Mouse (Mus musculus) embryo, embryonic 10.5 days (tissue): ENCODE measurements around the gene Cfl1.
A peak's percentile ranks its signal among the peaks of the same experiment; 100 is the strongest.

ENCODE experiments used
- DNase-seq: peaks from one replicate; pipeline ENCODE4 v3.0.0-alpha.2; 2015; ENCODE audit warnings: low spot score

The Cfl1 gene

GRCm38 (mm10) chr19:5465037-5465436, 25.2 kb upstream of the Cfl1 start:
- no peak for DNase-seq

GRCm38 (mm10) chr19:5466916-5467500, 23.2 kb upstream of the Cfl1 start:
- no peak for DNase-seq

GRCm38 (mm10) chr19:5468374-5468773, 21.9 kb upstream of the Cfl1 start, which contains the start of gene Ctsw:
Ctsw (minus strand) TSS chr19:5468507.
- DNase-seq: no peak

GRCm38 (mm10) chr19:5471846-5472245, 18.4 kb upstream of the Cfl1 start:
- DNase-seq: no peak

GRCm38 (mm10) chr19:5472857-5473256, 17.4 kb upstream of the Cfl1 start:
- no peak for DNase-seq

GRCm38 (mm10) chr19:5473720-5474119, 16.5 kb upstream of the Cfl1 start, which contains the start of gene Efemp2:
Efemp2 (plus strand) TSS chr19:5473954.
- peak; percentile 89 for DNase-seq

- DNase-seq: peak; percentile 49
Observed at GRCm38 (mm10) chr19:5474281-5475068, 15.8 kb upstream of the Cfl1 start.

- DNase-seq: peak; percentile 36
Observed at GRCm38 (mm10) chr19:5475069-5475714, 15.1 kb upstream of the Cfl1 start.

- DNase-seq: no peak
Observed at GRCm38 (mm10) chr19:5477004-5477667, 13.1 kb upstream of the Cfl1 start.

GRCm38 (mm10) chr19:5477668-5478300, 12.5 kb upstream of the Cfl1 start:
- DNase-seq: no peak

GRCm38 (mm10) chr19:5480016-5480415, 10.2 kb upstream of the Cfl1 start:
- no peak for DNase-seq

- DNase-seq: no peak
Observed at GRCm38 (mm10) chr19:5481398-5481797, 8.9 kb upstream of the Cfl1 start.

GRCm38 (mm10) chr19:5483386-5484359, 6.6 kb upstream of the Cfl1 start:
- no peak for DNase-seq

GRCm38 (mm10) chr19:5484496-5484895, 5.8 kb upstream of the Cfl1 start:
- DNase-seq: no peak

GRCm38 (mm10) chr19:5485371-5485770, 4.9 kb upstream of the Cfl1 start:
- no peak for DNase-seq

- no peak for DNase-seq
Observed at GRCm38 (mm10) chr19:5485821-5486220, 4.4 kb upstream of the Cfl1 start.

GRCm38 (mm10) chr19:5486286-5486685, 4.0 kb upstream of the Cfl1 start:
- DNase-seq: no peak

GRCm38 (mm10) chr19:5486771-5487170, 3.5 kb upstream of the Cfl1 start:
- no peak for DNase-seq

- peak; percentile 98 for DNase-seq
Observed at GRCm38 (mm10) chr19:5487768-5488550, 2.3 kb upstream of the Cfl1 start, which contains the start of gene Mus81. Mus81 (minus strand) TSS chr19:5488402.
